Mouse (Mus musculus) stomach, postnatal 0 days (tissue): Measurements from ENCODE around the gene Poc1a. TPM values are rescaled to one million over a fixed set of nuclear protein-coding genes. Genes with fewer than 3 reads are reported as not detected.
A peak's percentile ranks its signal among the peaks of the same experiment; 100 is the strongest.

ENCODE experiments used
- ATAC-seq: fragments of 200-750 bp; cut with Nextera tagmentation; 2 replicates; pipeline ENCODE4 v1.8.0; 2017; ENCODE audit not compliant: low FRiP score, low TSS enrichment
- DNase-seq: peaks from one replicate; pipeline ENCODE4 v3.0.0-alpha.2; 2016; ENCODE audit warnings: low spot score
- H3K27ac ChIP-seq: fragments of 300-500 bp; sonication (generic); replicated peaks from 2 replicates; pipeline ENCODE4 v1.5.1; 2014; ENCODE audit warnings: mild to moderate bottlenecking, control low read depth
- H3K27me3 ChIP-seq: fragments of 300-500 bp; sonication (generic); 2 replicates; pipeline ENCODE4 v1.6.1; 2014; ENCODE audit warnings: low read length; ENCODE audit not compliant: control insufficient read depth, insufficient read depth
- H3K36me3 ChIP-seq: fragments of 300-500 bp; sonication (generic); 2 replicates; pipeline ENCODE4 v1.6.1; 2014; ENCODE audit warnings: low read length, mixed read lengths; ENCODE audit not compliant: control insufficient read depth, insufficient read depth
- H3K4me1 ChIP-seq: fragments of 300-500 bp; sonication (generic); replicated peaks from 2 replicates; pipeline ENCODE4 v1.6.1; 2014; ENCODE audit warnings: antibody characterized with exemption; ENCODE audit not compliant: control insufficient read depth, insufficient read depth
- H3K4me2 ChIP-seq: fragments of 300-500 bp; sonication (generic); replicated peaks from 2 replicates; pipeline ENCODE4 v1.6.1; 2014; ENCODE audit warnings: low read depth, mild to moderate bottlenecking, control low read depth, moderate library complexity
- H3K4me3 ChIP-seq: fragments of 300-500 bp; sonication (generic); 2 replicates; pipeline ENCODE4 v1.5.1; 2014; ENCODE audit warnings: low read depth, low read length, control low read depth
- H3K9ac ChIP-seq: fragments of 300-500 bp; sonication (generic); 2 replicates; pipeline ENCODE4 v1.6.1; 2014; ENCODE audit warnings: mild to moderate bottlenecking, low read length, control low read depth, mixed read lengths
- H3K9me3 ChIP-seq: fragments of 300-500 bp; sonication (generic); 2 replicates; pipeline ENCODE4 v1.6.1; 2016; ENCODE audit warnings: low read length; ENCODE audit not compliant: control insufficient read depth
- CTCF ChIP-seq: IDR thresholded peaks from 2 replicates; pipeline ENCODE4 v1.5.1; 2016; ENCODE audit warnings: antibody characterized with exemption, low read depth, mild to moderate bottlenecking, moderate library complexity
- EP300 ChIP-seq: optimal IDR thresholded peaks from 2 replicates; pipeline ENCODE3; 2016; ENCODE audit warnings: antibody characterized with exemption
- WGBS: fragments of 180-500 bp; shearing (Covaris S2); extraction: QIAGEN DNeasy Blood & Tissue Kit; methylation state at CpG from one replicate; pipeline ENCODE4 v1.1.7; 2014; 5-methylcytosine and 5-hydroxymethylcytosine counted together
- polyA plus RNA-seq: library from polyadenylated mRNA; unstranded; fragments of >200 nt; fragmentation: Nextera tagmentation; extraction: Ambion mirVana; gene quantifications from 2 replicates; pipeline ENCODE4 v1.2.1, GENCODE M21; 2015

Gene Poc1a
- polyA plus RNA-seq, 1 experiment from 2014 or later, result 13.3 TPM

DNA sequence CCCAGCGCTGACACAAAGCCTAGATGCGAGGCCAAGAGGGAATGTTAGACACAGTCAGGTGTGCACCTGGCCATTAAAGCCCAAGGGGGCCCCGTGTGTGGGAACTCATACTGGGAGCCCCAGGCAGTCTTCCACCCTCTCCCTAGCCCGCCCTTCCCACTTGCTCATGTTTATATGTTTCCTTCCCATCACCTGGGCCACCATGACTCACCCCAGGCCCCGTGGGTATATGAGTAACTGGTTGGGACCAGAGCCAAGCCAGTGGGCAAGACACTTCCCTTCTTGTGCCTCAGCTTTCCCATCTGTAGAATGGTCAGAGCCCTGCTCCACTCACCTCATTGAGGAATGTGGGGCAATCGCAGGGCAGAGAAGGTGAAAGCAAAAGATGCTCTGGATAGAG, 80.3 kb downstream of the Poc1a start:
- Histone ChIP-seq H3K9ac (no peak overlapping the region), H3K4me3 (no peak overlapping the region), H3K27me3 (no peaks in the 10 kb centered on the region), H3K9me3 (no peaks in the 10 kb centered on the region), H3K36me3 (no peaks in the 10 kb centered on the region), H3K27ac (no peak overlapping the region), H3K4me2 (no peak overlapping the region), H3K4me1 (peaks cover 4% of the 10 kb centered on the region; the same call in 1 of the 2 replicates)
- no peak for TF ChIP-seq EP300
- TF ChIP-seq CTCF, result no peak
- peak; percentile 57 for DNase-seq
- ATAC-seq, result peak; percentile 53
- WGBS, result 57% methylated on average over 6 of the region's 6 CpGs

DNA sequence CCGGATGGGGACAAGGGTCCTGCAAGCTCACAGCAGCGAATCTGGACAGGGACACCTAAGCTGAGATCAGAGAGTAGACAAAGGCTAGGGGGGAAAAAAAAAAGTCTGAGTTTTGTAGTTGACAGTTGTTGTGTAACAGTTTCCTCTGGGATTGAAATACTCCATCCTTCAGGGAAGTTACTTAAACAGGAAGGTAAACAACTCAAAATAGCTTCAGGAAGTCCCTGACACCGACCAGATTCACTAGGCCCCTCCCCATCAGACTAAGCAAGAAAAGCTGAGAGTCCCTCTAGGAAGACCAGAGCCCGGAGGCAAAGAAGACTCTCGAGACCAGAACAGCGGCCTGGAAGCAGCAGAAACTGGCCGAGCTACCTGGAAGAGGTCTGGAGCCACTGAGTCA, 84.5 kb downstream of the Poc1a start:
- Histone ChIP-seq H3K4me1 (no peaks in the 10 kb centered on the region), H3K27me3 (no peaks in the 10 kb centered on the region), H3K36me3 (no peaks in the 10 kb centered on the region), H3K4me2 (no peak overlapping the region), H3K27ac (no peak overlapping the region; the same call in 1 of the 2 replicates), H3K9me3 (no peaks in the 10 kb centered on the region), H3K4me3 (no peak overlapping the region), H3K9ac (no peak overlapping the region)
- TF ChIP-seq EP300 (no peak), CTCF (no peak)
- ATAC-seq, result no peak
- WGBS, result 67% methylated on average over 7 of the region's 7 CpGs
- DNase-seq, result no peak

DNA sequence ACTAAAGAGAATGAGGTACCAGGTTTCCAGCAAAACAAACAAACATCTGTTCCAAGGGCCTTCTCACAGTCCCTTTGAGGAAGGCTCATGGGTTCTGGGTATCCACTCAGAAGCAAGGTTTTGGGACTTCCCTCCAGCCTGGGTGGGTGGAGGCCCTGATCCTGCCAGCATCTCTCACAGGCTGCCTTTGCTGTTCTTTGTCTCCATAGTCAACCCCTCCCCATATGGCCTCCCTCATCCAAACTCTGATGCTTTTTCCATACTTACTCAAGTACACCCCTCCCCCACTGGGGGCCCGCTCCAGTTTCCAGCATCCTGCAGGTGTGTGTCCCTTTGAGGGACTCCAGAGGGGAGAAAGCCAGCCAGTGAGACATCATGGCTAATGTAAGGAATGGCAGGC, 85.3 kb downstream of the Poc1a start:
- H3K36me3 ChIP-seq, result no peaks in the 10 kb centered on the region; the same call in 1 of the 2 replicates
- H3K9ac ChIP-seq, result no peak overlapping the region
- H3K4me2 ChIP-seq, result no peak overlapping the region
- ATAC-seq (no peak), DNase-seq (no peak)
- no peak overlapping the region for H3K4me3 ChIP-seq
- TF ChIP-seq EP300, result no peak
- no peak for TF ChIP-seq CTCF
- no peaks in the 10 kb centered on the region for H3K9me3 ChIP-seq
- WGBS, result 56% methylated on average over 1 of the region's 1 CpGs
- H3K27me3 ChIP-seq, result no peaks in the 10 kb centered on the region
- no peaks in the 10 kb centered on the region for H3K4me1 ChIP-seq
- H3K27ac ChIP-seq, result no peak overlapping the region

DNA sequence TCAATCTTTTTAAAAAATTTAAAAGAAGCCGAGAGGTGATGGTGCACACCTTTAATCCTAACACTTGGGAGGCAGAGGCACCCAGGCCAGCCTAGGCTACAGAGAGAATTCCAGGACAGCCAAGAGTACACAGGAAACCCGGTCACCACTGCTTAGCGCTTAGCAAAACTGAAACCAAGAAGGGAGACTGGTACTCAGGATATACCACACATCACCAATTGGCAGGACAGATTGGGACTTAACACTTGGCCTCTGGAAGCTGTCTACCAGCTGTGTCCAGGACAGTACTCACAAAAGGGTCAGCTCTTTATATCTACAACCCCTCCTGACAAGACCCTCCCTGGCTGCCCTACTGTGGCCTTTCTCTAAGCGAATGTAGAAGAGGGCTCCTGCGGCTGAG, 86.1 kb downstream of the Poc1a start:
- Histone ChIP-seq H3K4me1 (no peaks in the 10 kb centered on the region), H3K36me3 (no peaks in the 10 kb centered on the region; the same call in 1 of the 2 replicates), H3K4me3 (peak overlapping the region; percentile 73), H3K27me3 (no peaks in the 10 kb centered on the region), H3K4me2 (peak overlapping the region; percentile 96), H3K9ac (peak overlapping the region; percentile 61), H3K9me3 (no peaks in the 10 kb centered on the region), H3K27ac (peak overlapping the region; percentile 75; the same call in 1 of the 2 replicates)
- WGBS, result 18% methylated on average over 5 of the region's 5 CpGs
- no peak for DNase-seq
- no peak for ATAC-seq
- TF ChIP-seq EP300 (no peak), CTCF (no peak)

DNA sequence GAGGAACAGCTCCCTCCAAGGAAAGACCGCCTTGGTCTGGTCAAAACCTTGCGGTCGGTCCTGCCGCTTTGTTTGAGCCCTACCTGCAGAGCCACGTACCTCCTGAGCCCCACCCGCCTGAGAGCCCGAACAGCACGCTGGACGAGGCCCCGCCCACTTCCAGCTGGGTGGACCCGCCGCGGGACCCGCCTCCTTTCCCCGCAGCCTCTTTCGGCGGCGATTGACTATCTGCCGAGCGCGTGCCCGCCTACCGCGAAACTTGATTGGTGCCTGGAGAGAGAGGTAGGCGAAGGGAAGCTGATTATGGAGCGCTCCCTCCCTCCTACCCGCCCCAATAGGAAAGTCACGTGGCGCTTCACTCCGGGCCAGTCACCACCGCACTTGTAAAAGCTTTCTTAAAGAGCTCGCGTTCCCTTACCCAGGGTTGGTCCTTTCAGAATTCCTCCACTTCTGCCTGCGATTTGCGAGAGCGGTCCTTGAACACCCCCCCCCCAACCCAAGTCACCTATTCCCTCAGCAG, 86.8 kb downstream of the Poc1a start:
- Histone ChIP-seq H3K4me3 (peak overlapping the region; percentile 73), H3K27me3 (no peaks in the 10 kb centered on the region), H3K4me1 (no peaks in the 10 kb centered on the region), H3K9ac (peak overlapping the region; percentile 92), H3K9me3 (no peaks in the 10 kb centered on the region), H3K4me2 (peak overlapping the region; percentile 96), H3K27ac (peak overlapping the region; percentile 97), H3K36me3 (no peaks in the 10 kb centered on the region; the same call in 1 of the 2 replicates)
- no peak for TF ChIP-seq CTCF
- peak; percentile 82 for TF ChIP-seq EP300
- ATAC-seq (peak; percentile 94), DNase-seq (peak; percentile 99)
- under 1% methylated on average over 34 of the region's 36 CpGs for WGBS

DNA sequence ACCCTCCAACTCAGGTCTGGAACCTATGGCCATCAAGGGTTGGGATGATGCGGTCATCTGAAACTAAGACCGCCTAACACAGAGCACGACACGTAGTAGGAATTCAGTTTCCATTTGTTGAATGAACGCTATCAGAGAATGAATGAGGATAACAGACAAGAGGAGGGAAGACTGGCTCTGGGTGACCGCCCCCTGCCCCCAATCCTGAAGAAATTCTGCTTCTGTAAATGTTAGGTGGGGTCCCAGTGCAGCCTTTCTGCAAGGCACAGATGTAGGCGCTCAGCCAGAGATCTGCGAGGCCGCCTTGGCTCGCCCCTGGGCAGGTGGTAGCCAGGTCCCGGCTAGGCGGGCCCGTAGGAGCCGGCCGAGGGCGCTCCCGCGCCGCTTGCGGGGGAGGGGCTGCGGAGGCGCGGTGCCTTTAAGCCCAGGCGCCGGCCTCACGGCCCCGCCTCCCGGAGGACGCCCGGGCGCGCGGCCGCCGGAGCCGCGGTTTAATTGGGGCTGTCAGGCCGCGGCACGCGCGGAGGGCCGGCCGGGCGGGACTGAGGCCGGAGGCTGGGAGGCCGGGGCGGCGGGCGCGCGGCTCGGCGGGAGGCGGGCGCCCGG, 87.4 kb downstream of the Poc1a start, which contains the start of gene Dusp7:
Gene Dusp7, plus strand, starts transcription at position 521 of the 606 bp plus-strand sequence.
- TF ChIP-seq EP300 (peak; percentile 41), CTCF (no peak)
- H3K9me3 ChIP-seq, result no peaks in the 10 kb centered on the region
- ATAC-seq (peak; percentile 74), DNase-seq (peak; percentile 86)
- H3K4me3 ChIP-seq, result peak within 1 kb of the TSS; percentile 73
- H3K4me2 ChIP-seq, result peak within 1 kb of the TSS; percentile 96
- peaks cover 1% of the 10 kb centered on the region; the same call in 1 of the 2 replicates for H3K36me3 ChIP-seq
- peak within 1 kb of the TSS; percentile 97 for H3K27ac ChIP-seq
- no peaks in the 10 kb centered on the region for H3K27me3 ChIP-seq
- peak within 1 kb of the TSS; percentile 92 for H3K9ac ChIP-seq
- WGBS, result under 1% methylated on average over 45 of the region's 57 CpGs
- no peaks in the 10 kb centered on the region for H3K4me1 ChIP-seq
